ENCODE assay signal across 23 mouse cellular contexts in genomic region chr9:54269987-54270386, GRCm38 (mm10). TPM values are rescaled to one million over a fixed set of nuclear protein-coding genes. Genes with fewer than 3 reads are reported as not detected.
"Had no signal": no experiment of that assay in that cellular context is flagged by ENCODE, and none has a peak within 500 bp of the region (broad histone marks: within the 10 kb centered on the region; RNA-seq: fewer than 3 reads in every experiment).

No protein-coding gene starts in this region.

- H3K4me1 ChIP-seq: midbrain, embryonic 10.5 days; midbrain, embryonic 12.5 days; neural tube, embryonic 12.5 days; stomach, embryonic 15.5 days had no signal

- H3K36me3 ChIP-seq: midbrain, embryonic 10.5 days; midbrain, embryonic 12.5 days; neural tube, embryonic 12.5 days; stomach, embryonic 15.5 days had no signal

- H3K27ac ChIP-seq: liver, embryonic 14.5 days; midbrain, embryonic 10.5 days; midbrain, embryonic 12.5 days; neural tube, embryonic 12.5 days; stomach, embryonic 15.5 days; stomach, postnatal 0 days had no signal

- ATAC-seq: midbrain, embryonic 16.5 days had no signal

- H3K27me3 ChIP-seq: midbrain, embryonic 12.5 days; neural tube, embryonic 12.5 days; stomach, embryonic 15.5 days had no signal

- H3K9ac ChIP-seq: liver, embryonic 14.5 days; lung, embryonic 14.5 days; midbrain, embryonic 12.5 days; neural tube, embryonic 12.5 days; stomach, embryonic 15.5 days had no signal

- H3K4me3 ChIP-seq: midbrain, embryonic 10.5 days; midbrain, embryonic 12.5 days; neural tube, embryonic 12.5 days; stomach, embryonic 15.5 days had no signal

- H3K4me2 ChIP-seq: lung, embryonic 14.5 days; midbrain, embryonic 12.5 days; neural tube, embryonic 12.5 days; stomach, embryonic 15.5 days had no signal

- H3K9me3 ChIP-seq: midbrain, embryonic 10.5 days; midbrain, embryonic 12.5 days; neural tube, embryonic 12.5 days; stomach, embryonic 15.5 days had no signal

- DNase-seq: lung, adult 18-20 months; lung, embryonic 14.5 days; lung, postnatal 10 days; lung, postnatal 4 days; midbrain, embryonic 14.5 days; right cerebral cortex, postnatal 14 days; thymus, adult 2 months; thymus, postnatal 25 days; thymus, postnatal 4 days had no signal

RNA-seq across cellular contexts. Expression of gene Cyp19a1, which starts 2.1 kb away (rescaled TPM):
- total RNA-seq: megakaryocyte-erythroid progenitor cell, adult 5-6 weeks; neutrophil, adult 5-6 weeks had no signal
- polyA plus RNA-seq: liver, embryonic 14.5 days; liver, embryonic 16.5 days; lung, embryonic 14.5 days; lung, embryonic 16.5 days; midbrain, embryonic 12.5 days; midbrain, embryonic 14.5 days; neural tube, embryonic 14.5 days; spleen, adult 2 months; stomach, embryonic 15.5 days; stomach, postnatal 0 days; urinary bladder, adult 2 months had no signal

RNA-seq across cellular contexts. Expression of gene Gldn, which starts 16.3 kb away (rescaled TPM):
- total RNA-seq: megakaryocyte-erythroid progenitor cell, adult 5-6 weeks; neutrophil, adult 5-6 weeks had no signal
- polyA plus RNA-seq: liver, embryonic 14.5 days; liver, embryonic 16.5 days; lung, embryonic 14.5 days; lung, embryonic 16.5 days; stomach, embryonic 15.5 days; stomach, postnatal 0 days had no signal
